8 mouse cellular contexts compared by ENCODE assay signal in the genomic region with DNA sequence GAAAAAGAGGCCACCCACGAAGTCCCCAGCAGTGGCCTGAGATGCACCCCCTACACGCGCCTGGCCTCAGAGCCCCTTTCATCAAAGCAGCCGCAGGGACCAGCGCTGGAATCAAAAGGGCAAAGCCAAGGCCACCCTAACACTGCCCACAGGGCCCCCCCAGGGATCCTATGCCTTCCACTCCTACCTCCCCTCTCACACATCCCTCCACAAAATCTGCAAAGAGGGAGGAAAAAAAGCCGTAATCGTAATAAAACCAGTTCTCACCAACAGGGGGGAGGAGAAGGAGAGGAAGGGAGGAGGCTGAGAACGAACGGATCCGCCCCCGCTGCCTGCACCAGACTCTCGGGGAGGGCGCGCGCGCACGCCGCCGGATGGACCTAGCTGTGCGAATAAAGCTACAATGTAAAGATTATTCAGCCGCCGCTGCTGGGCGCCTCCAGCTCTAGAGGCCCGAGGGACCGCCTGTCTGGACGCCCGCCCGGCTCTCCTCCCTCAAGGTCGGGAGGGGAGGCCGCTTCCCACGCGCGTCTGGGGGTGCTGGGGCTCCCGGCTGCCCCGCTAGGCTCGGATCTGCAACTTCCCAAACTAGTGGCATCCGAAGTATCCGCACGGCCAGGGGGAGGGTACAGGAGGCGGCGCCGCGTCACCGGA. TPM values are rescaled to one million over a fixed set of nuclear protein-coding genes. Genes with fewer than 3 reads are reported as not detected.
DNase-seq lines count a peak whose midpoint lies in the region; ATAC-seq and TF ChIP-seq lines count a peak whose summit lies in the region.

No protein-coding gene starts in this region.

- peak; percentile 77 for DNase-seq in CH12.LX (ENCODE audit: extremely low read depth)
- peak; percentile 58 for DNase-seq in heart, postnatal 25 days (ENCODE audit: low spot score)
- DNase-seq in layer of hippocampus, adult 2 months (ENCODE audit: low spot score in 2 of 2) = peak; percentile 79 to 83
- DNase-seq in lung, adult 2 months = peak; percentile 70
- peak; percentile 90 for DNase-seq in thymus, postnatal 0 days (ENCODE audit: low spot score)

- peaks cover 18 to 60% of the 10 kb centered on the region in 2 experiments for H3K4me1 ChIP-seq in CH12.LX (ENCODE audit: control insufficient read depth in 1 of 2, insufficient read depth in 2 of 2)
- peaks cover 47% of the 10 kb centered on the region for H3K4me1 ChIP-seq in bone marrow macrophage, adult 2 months (ENCODE audit: control insufficient read depth, insufficient read depth, low read length)
- H3K4me1 ChIP-seq in forebrain, embryonic 16.5 days (replicated peaks; ENCODE audit: control insufficient read depth, insufficient read depth, low read length) = peaks cover 56% of the 10 kb centered on the region
- H3K4me1 ChIP-seq in lung, adult 2 months (ENCODE audit: control insufficient read depth, insufficient read depth, low read length) = peaks cover 40% of the 10 kb centered on the region
- H3K4me1 ChIP-seq in neural tube, embryonic 15.5 days = peaks cover 61% of the 10 kb centered on the region

- H3K4me3 ChIP-seq in CH12.LX (replicated peaks in 1 of 3; ENCODE audit: low read depth in 2 of 3, low read length in 2 of 3, poor library complexity in 1 of 3) = peak overlapping the region; percentile 71 to 86 (median 79)
- peak overlapping the region; percentile 96 for H3K4me3 ChIP-seq in bone marrow macrophage, adult 2 months (ENCODE audit: insufficient read depth, low read length)
- H3K4me3 ChIP-seq in forebrain, embryonic 16.5 days (replicated peaks; ENCODE audit: low read length) = peak overlapping the region; percentile 74
- peak overlapping the region; percentile 62 for H3K4me3 ChIP-seq in layer of hippocampus, adult 2 months
- H3K4me3 ChIP-seq in lung, adult 2 months (replicated peaks; ENCODE audit: extremely low read depth, low read depth, low read length) = peak overlapping the region; percentile 73
- peak overlapping the region; percentile 90 for H3K4me3 ChIP-seq in neural tube, embryonic 15.5 days (replicated peaks)

- peaks cover 46% of the 10 kb centered on the region for H3K79me2 ChIP-seq in CH12.LX (replicated peaks; ENCODE audit: control insufficient read depth, extremely low read depth, insufficient read depth, poor library complexity, severe bottlenecking)

- no peaks in the 10 kb centered on the region for H3K9me3 ChIP-seq in CH12.LX (replicated peaks; ENCODE audit: low read length)
- H3K9me3 ChIP-seq in forebrain, embryonic 16.5 days (ENCODE audit: control insufficient read depth, low read length) = no peaks in the 10 kb centered on the region
- no peaks in the 10 kb centered on the region for H3K9me3 ChIP-seq in neural tube, embryonic 15.5 days (replicated peaks)

- TF ChIP-seq POLR2A in CH12.LX (IDR thresholded peaks at IDR 0.05; ENCODE audit: low read depth, low read length) = no peak
- no peak for TF ChIP-seq POLR2A in bone marrow macrophage, adult 2 months (IDR thresholded peaks at IDR 0.05; ENCODE audit: borderline replicate concordance, low read depth, low read length)
- TF ChIP-seq POLR2A in lung, adult 2 months (IDR thresholded peaks at IDR 0.05; ENCODE audit: borderline replicate concordance, extremely low read depth, low read depth, low read length) = 0 out of 2 replicates have a peak, but pooled peaks have one; percentile 8

- in situ Hi-C loops in CH12.LX (cut with MboI; ENCODE audit: low pct_ligation_motif_present, low pct_unique_long_range_greater_than_20kb, low sequenced_read_pairs) = loop anchor here (10.0 kb wide), 1 partner anchor 53 kb away; no protein-coding TSS in a partner anchor

- dilution Hi-C loops in CH12.LX (cut with MboI; ENCODE audit: extremely low pct_ligation_motif_present, extremely low pct_unique_long_range_greater_than_20kb, low sequenced_read_pairs) = no loop called here

- no peaks in the 10 kb centered on the region for H3K27me3 ChIP-seq in CH12.LX (replicated peaks)
- H3K27me3 ChIP-seq in forebrain, embryonic 16.5 days (replicated peaks; ENCODE audit: control insufficient read depth, insufficient read depth, low read length) = no peaks in the 10 kb centered on the region
- no peaks in the 10 kb centered on the region for H3K27me3 ChIP-seq in neural tube, embryonic 15.5 days (replicated peaks)

- TF ChIP-seq RAD21 in CH12.LX (IDR thresholded peaks at IDR 0.05; ENCODE audit: low read depth, low read length) = no peak; the same call in 1 of the 2 replicates

- H3K36me3 ChIP-seq in CH12.LX (replicated peaks in 1 of 2; ENCODE audit: control insufficient read depth in 1 of 2, insufficient read depth in 1 of 2, low read length in 1 of 2) = peaks cover 0 to 29% of the 10 kb centered on the region in 2 experiments
- H3K36me3 ChIP-seq in forebrain, embryonic 16.5 days (ENCODE audit: control insufficient read depth, insufficient read depth) = no peaks in the 10 kb centered on the region
- no peaks in the 10 kb centered on the region for H3K36me3 ChIP-seq in neural tube, embryonic 15.5 days

- no peak for TF ChIP-seq EP300 in CH12.LX (IDR thresholded peaks at IDR 0.05; ENCODE audit: low read length)

- peak in 1 of 2 experiments; percentile 25; a peak in 2 of 4 replicates for TF ChIP-seq CTCF in CH12.LX (conservative IDR thresholded peaks at IDR 0.05 in 1 of 2, IDR thresholded peaks at IDR 0.05 in 1 of 2; ENCODE audit: low read depth in 2 of 2, low read length in 2 of 2)
- TF ChIP-seq CTCF in bone marrow macrophage, adult 2 months (IDR thresholded peaks at IDR 0.05; ENCODE audit: low read depth, low read length) = no peak
- peak; percentile 66 for TF ChIP-seq CTCF in layer of hippocampus, adult 2 months (conservative IDR thresholded peaks at IDR 0.05)
- no peak for TF ChIP-seq CTCF in lung, adult 2 months (IDR thresholded peaks at IDR 0.05; ENCODE audit: insufficient read depth, low read length)

- WGBS in forebrain, embryonic 16.5 days = under 1% methylated on average over 42 of the region's 44 CpGs
- 1% methylated on average over 44 of the region's 44 CpGs for WGBS in lung, adult 2 months
- WGBS in neural tube, embryonic 15.5 days = under 1% methylated on average over 44 of the region's 44 CpGs

- H3K9ac ChIP-seq in CH12.LX (ENCODE audit: insufficient read depth, low read depth) = peak overlapping the region; percentile 77
- H3K9ac ChIP-seq in forebrain, embryonic 16.5 days (replicated peaks; ENCODE audit: low read depth, low read length) = peak overlapping the region; percentile 86
- H3K9ac ChIP-seq in neural tube, embryonic 15.5 days (replicated peaks) = peak overlapping the region; percentile 87

- intact Hi-C loops in heart, postnatal 25 days (cut with DNase I) = loop anchor here (2.0 to 10.0 kb wide), 3 partner anchors 19 to 53 kb away; no protein-coding TSS in a partner anchor

- peak; percentile 26 for ATAC-seq in forebrain, embryonic 16.5 days
- peak; percentile 34; the same call in 1 of the 2 replicates for ATAC-seq in neural tube, embryonic 15.5 days (ENCODE audit: low FRiP score)

- no peak overlapping the region for H3K27ac ChIP-seq in CH12.LX (ENCODE audit: insufficient read depth, low read depth)
- H3K27ac ChIP-seq in bone marrow macrophage, adult 2 months (ENCODE audit: insufficient read depth, low read depth, low read length) = peak overlapping the region; percentile 48
- H3K27ac ChIP-seq in forebrain, embryonic 16.5 days (ENCODE audit: low read length) = peak overlapping the region; percentile 97
- H3K27ac ChIP-seq in layer of hippocampus, adult 2 months = peak overlapping the region; percentile 95
- peak overlapping the region; percentile 92 for H3K27ac ChIP-seq in neural tube, embryonic 15.5 days (replicated peaks)

- H3K4me2 ChIP-seq in CH12.LX (ENCODE audit: insufficient read depth, low read depth, poor library complexity, severe bottlenecking) = peak overlapping the region; percentile 77
- H3K4me2 ChIP-seq in forebrain, embryonic 16.5 days (ENCODE audit: low read length) = peak overlapping the region; percentile 93
- H3K4me2 ChIP-seq in neural tube, embryonic 15.5 days = peak overlapping the region; percentile 82

TF ChIP-seq in CH12.LX, 34 proteins besides CTCF, POLR2A, EP300 and RAD21:
- TF ChIP-seq BHLHE40 (IDR thresholded peaks at IDR 0.05; ENCODE audit: low read depth, low read length) (no peak), SMC3 (IDR thresholded peaks at IDR 0.05; ENCODE audit: low read depth, low read length) (0 out of 2 replicates have a peak, but pooled peaks have one; percentile 2), MAZ (IDR thresholded peaks at IDR 0.05; ENCODE audit: low read depth, low read length) (peak; percentile 68; the same call in 1 of the 2 replicates), MAX (IDR thresholded peaks at IDR 0.05; ENCODE audit: low read length) (peak; percentile 21; the same call in 1 of the 2 replicates), UBTF (IDR thresholded peaks at IDR 0.05; ENCODE audit: low read depth, low read length) (peak; percentile 63; the same call in 1 of the 2 replicates), NRF1 (IDR thresholded peaks at IDR 0.05; ENCODE audit: low read depth, low read length) (peak; percentile 63; the same call in 1 of the 2 replicates), MXI1 (IDR thresholded peaks at IDR 0.05; ENCODE audit: low read depth, low read length) (peak; percentile 59; the same call in 1 of the 2 replicates), E2F4 (IDR thresholded peaks at IDR 0.05; ENCODE audit: insufficient replicate concordance, low read depth, low read length) (0 out of 2 replicates have a peak, but pooled peaks have one; percentile 29), SIN3A (IDR thresholded peaks at IDR 0.05; ENCODE audit: low read length) (no peak), POLR2AphosphoS2 (IDR thresholded peaks at IDR 0.05; ENCODE audit: low read depth, low read length) (no peak), TBP (conservative IDR thresholded peaks at IDR 0.05; ENCODE audit: low read depth, low read length) (no peak)
TF ChIP-seq in CH12.LX: peak in this region for 7.

RNA-seq across cellular contexts. Expression of a gene that starts 1.4 kb away (rescaled TPM):
- total RNA-seq in CH12.LX (2012; rRNA removed) = 7.2 and 10.8 TPM in 2 replicates
- 2.5 and 3.9 TPM in 2 replicates for total RNA-seq in CH12.LX (2014; rRNA removed)
- 37.7 and 44.7 TPM in 2 replicates for polyA plus RNA-seq in CH12.LX (2012; ENCODE audit: insufficient read length, low read depth)
- 61.5 and 71.5 TPM in 2 replicates for polyA plus RNA-seq in bone marrow macrophage, adult 2 months (2012; ENCODE audit: insufficient read depth, insufficient read length, missing spikeins)
- 26.5 and 27.1 TPM in 2 replicates for polyA plus RNA-seq in forebrain, embryonic 16.5 days (2015; fragmentation: Nextera tagmentation; extraction: Ambion mirVana)
- 10 to 100 TPM; 67.8 to 89.5 TPM for total RNA-seq in heart, postnatal 25 days (2021)
- total RNA-seq in layer of hippocampus, adult 2 months (2021) = 100 to 1,000 TPM; 285 to 307 TPM
- 65.5 and 78.9 TPM in 2 replicates for polyA plus RNA-seq in lung, adult 2 months (2012; rRNA removed)
- polyA plus RNA-seq in neural tube, embryonic 15.5 days (2015; fragmentation: Nextera tagmentation; extraction: Ambion mirVana) = 24.2 and 28.5 TPM in 2 replicates
- polyA plus RNA-seq in thymus, postnatal 0 days (2015; fragmentation: Nextera tagmentation; extraction: Ambion mirVana) = 14.3 and 19.8 TPM in 2 replicates
